Mouse (Mus musculus) midbrain, embryonic 16.5 days (tissue): ENCODE data around the gene Fstl5. TPM values are rescaled to one million over a fixed set of nuclear protein-coding genes. Genes with fewer than 3 reads are reported as not detected.

ENCODE experiments used
- polyA plus RNA-seq: library from polyadenylated mRNA; unstranded; fragments of >200 nt; fragmentation: Nextera tagmentation; extraction: Ambion mirVana; gene quantifications from 2 replicates; pipeline ENCODE4 v1.2.1, GENCODE M21; 2015

Fstl5 gene
- polyA plus RNA-seq, 1 experiment from 2014 or later: 56.3 TPM

Other genes with a start within 250 kb of the Fstl5 start
- gene Golim4, start 117.3 kb upstream of the Fstl5 start, polyA plus RNA-seq: 16.4 and 16.7 TPM in 2 replicates